Mouse (Mus musculus): ENCODE results near the gene Isca2.

GRCm38 (mm10) chr12:84811510-84811909, 38.5 kb downstream of the Isca2 start:
- no peak for TF ChIP-seq POLR2A (IDR thresholded peaks at IDR 0.05; ENCODE audit: borderline replicate concordance, extremely low read depth, insufficient read depth, insufficient read length, poor library complexity, severe bottlenecking)
- TF ChIP-seq CTCF (IDR thresholded peaks at IDR 0.05; ENCODE audit: borderline replicate concordance, extremely low read depth, insufficient read depth, insufficient read length): no peak
